Mouse (Mus musculus): ENCODE data around the gene Pdxp. TPM values are rescaled to one million over a fixed set of nuclear protein-coding genes. Genes with fewer than 3 reads are reported as not detected.

The Pdxp gene
- polyA plus RNA-seq, 1 experiment from 2014 or later = 101 TPM

DNA sequence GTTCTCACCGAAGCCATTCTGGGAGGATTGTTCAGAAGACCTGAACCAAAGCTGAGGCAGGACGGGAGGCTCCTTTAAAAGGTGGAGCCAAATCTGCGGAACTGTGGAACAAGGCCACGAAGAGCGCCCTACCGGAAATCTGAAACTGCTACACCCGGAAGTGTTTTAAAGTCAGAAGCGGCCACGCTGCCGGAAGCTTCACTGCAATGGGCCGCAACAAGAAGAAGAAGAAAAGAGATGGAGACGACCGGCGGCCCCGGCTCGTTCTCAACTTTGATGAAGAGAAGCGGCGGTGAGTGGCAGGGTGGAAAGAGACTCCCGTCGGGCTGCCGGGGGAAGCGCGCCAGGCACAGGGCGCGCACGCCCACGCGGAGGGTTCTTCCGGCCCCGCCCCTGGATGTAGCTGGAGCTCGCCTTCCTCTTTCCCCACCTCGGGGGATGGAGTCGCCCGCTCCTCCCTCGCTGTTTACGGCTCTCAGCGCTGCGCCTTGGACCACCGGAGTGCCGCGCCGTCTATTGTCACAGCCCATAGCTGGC lies 21.1 kb downstream of the Pdxp start, which contains the start of gene Nol12:
Gene Nol12 (plus strand): TSS at position 150 of the 537 bp plus-strand sequence.
- H3K27ac ChIP-seq (replicated peaks) = peak within 1 kb of the TSS; percentile 84
- peak within 1 kb of the TSS; percentile 73 for H3K9ac ChIP-seq (replicated peaks)
- under 1% methylated on average over 42 of the region's 42 CpGs for WGBS
- peaks cover 18% of the 10 kb centered on the region for H3K4me1 ChIP-seq
- peak within 1 kb of the TSS; percentile 71 for H3K4me2 ChIP-seq (replicated peaks)
- peaks cover 20% of the 10 kb centered on the region for H3K36me3 ChIP-seq
- peak; percentile 93 for ATAC-seq (replicated peaks)
- H3K4me3 ChIP-seq = peak within 1 kb of the TSS; percentile 72
- H3K9me3 ChIP-seq = no peaks in the 10 kb centered on the region
- no peaks in the 10 kb centered on the region for H3K27me3 ChIP-seq

DNA sequence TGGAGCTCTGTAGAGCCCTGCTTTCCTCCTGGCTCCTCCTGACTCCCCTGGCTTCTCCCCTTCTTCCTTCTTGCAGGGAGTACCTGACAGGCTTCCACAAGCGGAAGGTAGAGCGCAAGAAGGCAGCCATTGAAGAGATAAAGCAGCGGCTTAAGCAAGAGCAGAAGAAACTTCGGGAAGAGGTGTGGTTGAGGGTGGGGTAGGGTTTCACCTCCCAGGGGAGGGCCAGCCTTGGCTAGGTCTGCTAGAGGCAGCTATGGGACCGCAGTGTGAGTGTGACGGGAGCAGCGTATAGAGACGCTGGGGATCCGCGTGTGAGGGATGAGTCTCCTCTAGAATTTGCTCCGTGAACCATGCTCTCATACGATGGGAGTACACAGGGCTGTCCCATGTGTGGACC lies 22.7 kb downstream of the Pdxp start:
- WGBS = 93% methylated on average over 12 of the region's 12 CpGs
- Histone ChIP-seq H3K9ac (replicated peaks) (no peak overlapping the region), H3K27ac (replicated peaks) (no peak overlapping the region), H3K27me3 (no peaks in the 10 kb centered on the region), H3K4me3 (no peak overlapping the region), H3K4me1 (peaks cover 18% of the 10 kb centered on the region), H3K36me3 (peaks cover 33% of the 10 kb centered on the region), H3K9me3 (no peaks in the 10 kb centered on the region), H3K4me2 (replicated peaks) (0 out of 2 replicates have a peak overlapping the region, but pooled peaks have one; percentile 71)
- no peak for ATAC-seq (replicated peaks)

DNA sequence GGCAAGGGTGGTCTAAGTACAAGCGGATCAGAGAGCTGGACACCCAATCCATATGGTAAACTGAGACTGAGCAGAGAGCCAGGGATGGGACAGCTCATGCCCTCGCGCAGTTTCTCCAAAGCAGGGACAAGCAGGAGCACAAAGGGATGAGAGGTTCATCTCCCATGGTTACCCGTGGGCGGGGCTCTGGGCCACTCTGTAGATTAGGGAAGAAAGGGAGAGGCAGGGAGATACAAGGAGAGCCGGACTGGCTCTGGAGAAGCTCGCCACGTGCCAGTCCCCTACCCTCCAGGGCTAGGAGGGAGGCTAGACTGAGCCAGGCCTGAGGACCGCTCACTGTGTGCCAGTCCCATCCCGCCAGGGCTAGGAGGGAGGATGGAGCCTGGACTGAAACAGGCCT lies 23.6 kb downstream of the Pdxp start:
- Histone ChIP-seq H3K4me1 (peaks cover 18% of the 10 kb centered on the region), H3K9me3 (no peaks in the 10 kb centered on the region), H3K4me3 (no peak overlapping the region), H3K36me3 (peaks cover 41% of the 10 kb centered on the region), H3K9ac (replicated peaks) (no peak overlapping the region), H3K27me3 (no peaks in the 10 kb centered on the region), H3K4me2 (replicated peaks) (no peak overlapping the region), H3K27ac (replicated peaks) (no peak overlapping the region)
- no peak for ATAC-seq (replicated peaks)
- 86% methylated on average over 10 of the region's 10 CpGs for WGBS

DNA sequence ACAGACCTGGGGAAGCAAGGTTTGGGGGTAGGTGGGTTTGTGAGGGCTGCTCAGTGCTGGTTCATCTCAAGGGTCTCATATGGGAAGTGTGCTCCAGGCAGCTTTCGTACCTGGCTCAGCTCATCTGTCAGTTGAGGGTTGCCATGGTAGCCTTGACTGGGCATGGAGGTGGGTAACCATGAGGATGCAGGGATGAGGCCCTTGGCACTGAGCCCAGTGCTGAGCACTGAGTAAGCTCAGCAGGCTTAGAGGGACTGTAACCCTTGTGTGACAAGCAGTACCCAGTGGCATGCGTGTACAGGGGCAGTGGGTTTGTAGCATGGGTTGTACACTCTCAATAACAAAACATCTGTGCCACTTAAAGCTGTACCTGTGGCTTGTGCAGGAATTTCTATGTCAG lies 24.2 kb downstream of the Pdxp start:
- Histone ChIP-seq H3K4me2 (replicated peaks) (no peak overlapping the region), H3K36me3 (peaks cover 41% of the 10 kb centered on the region), H3K4me3 (no peak overlapping the region), H3K9me3 (no peaks in the 10 kb centered on the region), H3K4me1 (peaks cover 22% of the 10 kb centered on the region), H3K27me3 (no peaks in the 10 kb centered on the region), H3K9ac (replicated peaks) (no peak overlapping the region), H3K27ac (replicated peaks) (no peak overlapping the region)
- ATAC-seq (replicated peaks) = no peak
- 72% methylated on average over 2 of the region's 2 CpGs for WGBS

DNA sequence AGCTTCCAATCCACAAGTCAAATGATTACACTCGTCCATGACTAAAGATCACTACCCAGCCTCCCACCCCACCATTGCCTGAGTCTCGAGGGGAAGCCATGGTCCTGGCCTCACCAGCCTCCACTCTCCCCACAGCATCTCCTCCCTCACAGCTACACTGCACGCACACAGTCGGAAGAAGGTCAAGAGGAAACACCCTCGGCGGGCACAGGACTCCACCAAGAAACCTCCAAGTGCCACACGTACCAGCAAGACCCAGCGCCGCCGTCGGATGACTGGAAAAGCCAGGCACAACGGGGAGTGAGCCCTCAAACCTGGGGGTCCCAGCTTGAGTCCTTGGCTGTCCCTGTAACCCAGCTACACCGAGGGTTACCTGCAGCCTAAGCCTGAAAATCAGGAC lies 26.6 kb downstream of the Pdxp start:
- no peak for ATAC-seq (replicated peaks)
- peaks cover 17% of the 10 kb centered on the region for H3K4me1 ChIP-seq
- H3K4me2 ChIP-seq (replicated peaks) = no peak overlapping the region
- 96% methylated on average over 13 of the region's 13 CpGs for WGBS
- peaks cover 41% of the 10 kb centered on the region for H3K36me3 ChIP-seq
- no peaks in the 10 kb centered on the region for H3K9me3 ChIP-seq
- H3K27me3 ChIP-seq = no peaks in the 10 kb centered on the region
- H3K9ac ChIP-seq (replicated peaks) = no peak overlapping the region
- no peak overlapping the region for H3K4me3 ChIP-seq
- H3K27ac ChIP-seq (replicated peaks) = no peak overlapping the region

DNA sequence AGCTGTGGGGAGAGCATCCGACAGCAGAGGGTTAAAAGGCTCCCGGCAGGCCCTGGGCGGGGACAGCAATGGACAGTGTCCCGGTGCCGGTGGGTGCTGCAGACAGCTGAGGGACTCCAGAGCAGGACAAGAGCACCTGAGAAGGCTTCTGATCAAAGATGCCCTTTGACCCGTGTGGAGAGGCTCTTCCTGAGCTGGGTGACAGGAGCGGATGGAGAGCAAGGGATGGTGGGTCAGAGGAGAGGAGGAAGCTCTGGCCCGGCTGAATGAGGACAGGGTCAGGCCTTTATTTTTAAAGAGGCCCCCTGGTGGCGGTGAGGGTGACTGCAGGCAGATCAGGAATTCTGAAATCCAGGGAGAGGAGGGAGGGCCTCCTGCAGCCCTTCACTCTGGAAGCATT lies 28.9 kb downstream of the Pdxp start:
- H3K4me3 ChIP-seq = peak overlapping the region; percentile 21
- peak overlapping the region; percentile 43 for H3K9ac ChIP-seq (replicated peaks)

DNA sequence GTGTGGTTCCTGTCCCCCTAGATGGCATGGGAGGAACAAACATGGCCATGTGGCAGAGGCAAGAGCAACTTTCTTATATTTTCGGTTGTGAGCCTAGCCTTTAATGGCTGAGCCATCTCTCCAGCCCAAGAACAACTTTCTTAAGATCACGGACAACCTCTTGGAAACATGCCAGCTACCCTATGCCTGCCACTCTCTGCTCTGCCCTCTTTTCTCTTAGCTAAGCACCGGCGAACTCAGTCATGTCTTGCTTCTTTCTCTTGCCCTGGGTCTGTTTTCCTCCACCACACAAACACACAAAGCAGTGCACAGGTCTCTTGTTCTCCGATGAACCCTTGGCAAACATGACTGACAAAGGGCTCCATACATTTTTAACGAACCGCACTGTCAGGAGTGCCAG lies 32.5 kb downstream of the Pdxp start:
- no peaks in the 10 kb centered on the region for H3K27me3 ChIP-seq
- no peak overlapping the region for H3K4me3 ChIP-seq
- H3K9ac ChIP-seq (replicated peaks) = no peak overlapping the region
- WGBS = 39% methylated on average over 7 of the region's 7 CpGs
- H3K9me3 ChIP-seq = no peaks in the 10 kb centered on the region
- H3K27ac ChIP-seq (replicated peaks) = no peak overlapping the region
- no peak for ATAC-seq (replicated peaks)
- no peak overlapping the region for H3K4me2 ChIP-seq (replicated peaks)
- H3K4me1 ChIP-seq = peaks cover 29% of the 10 kb centered on the region
- H3K36me3 ChIP-seq = peaks cover 14% of the 10 kb centered on the region

More for the DNA sequence above, 28.9 kb downstream of the Pdxp start:
- H3K27ac ChIP-seq (replicated peaks) = peak overlapping the region; percentile 24; the same call in 1 of the 2 replicates
- H3K36me3 ChIP-seq = peaks cover 39% of the 10 kb centered on the region
- no peaks in the 10 kb centered on the region for H3K27me3 ChIP-seq
- ATAC-seq (replicated peaks) = peak; percentile 20; the same call in 1 of the 2 replicates
- 3% methylated on average over 9 of the region's 9 CpGs for WGBS
- H3K4me2 ChIP-seq (replicated peaks) = peak overlapping the region; percentile 39
- no peaks in the 10 kb centered on the region for H3K9me3 ChIP-seq
- peaks cover 11% of the 10 kb centered on the region for H3K4me1 ChIP-seq

DNA sequence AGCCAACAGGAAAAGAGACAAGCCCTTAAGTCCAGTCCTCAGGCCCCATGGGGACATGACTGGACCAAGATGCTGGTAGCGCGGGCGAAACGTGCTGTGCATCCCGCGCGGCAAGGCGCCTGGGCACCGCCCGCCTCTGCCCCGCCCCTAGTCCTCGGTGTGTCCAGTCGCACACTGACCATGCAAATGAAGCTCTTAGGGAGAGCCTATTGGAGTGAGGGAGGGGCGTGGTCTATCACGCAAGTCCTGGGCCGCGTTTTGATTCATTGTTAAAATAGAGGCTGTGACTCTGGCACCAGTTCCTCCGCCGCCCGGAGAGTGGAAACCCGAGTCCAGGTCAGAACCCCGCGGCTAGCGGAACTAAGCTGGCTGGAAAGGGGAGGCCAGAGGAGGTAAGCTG lies 33.9 kb downstream of the Pdxp start, which contains the start of gene Triobp:
Gene Triobp (plus strand): TSS at position 68 of the 400 bp plus-strand sequence.
- Histone ChIP-seq H3K27ac (replicated peaks) (peak within 1 kb of the TSS; percentile 79), H3K4me3 (peak within 1 kb of the TSS; percentile 71), H3K27me3 (no peaks in the 10 kb centered on the region), H3K9me3 (no peaks in the 10 kb centered on the region), H3K9ac (replicated peaks) (peak within 1 kb of the TSS; percentile 78), H3K4me1 (peaks cover 26% of the 10 kb centered on the region), H3K4me2 (replicated peaks) (peak within 1 kb of the TSS; percentile 70), H3K36me3 (peaks cover 16% of the 10 kb centered on the region)
- WGBS = under 1% methylated on average over 24 of the region's 24 CpGs
- peak; percentile 97 for ATAC-seq (replicated peaks)

DNA sequence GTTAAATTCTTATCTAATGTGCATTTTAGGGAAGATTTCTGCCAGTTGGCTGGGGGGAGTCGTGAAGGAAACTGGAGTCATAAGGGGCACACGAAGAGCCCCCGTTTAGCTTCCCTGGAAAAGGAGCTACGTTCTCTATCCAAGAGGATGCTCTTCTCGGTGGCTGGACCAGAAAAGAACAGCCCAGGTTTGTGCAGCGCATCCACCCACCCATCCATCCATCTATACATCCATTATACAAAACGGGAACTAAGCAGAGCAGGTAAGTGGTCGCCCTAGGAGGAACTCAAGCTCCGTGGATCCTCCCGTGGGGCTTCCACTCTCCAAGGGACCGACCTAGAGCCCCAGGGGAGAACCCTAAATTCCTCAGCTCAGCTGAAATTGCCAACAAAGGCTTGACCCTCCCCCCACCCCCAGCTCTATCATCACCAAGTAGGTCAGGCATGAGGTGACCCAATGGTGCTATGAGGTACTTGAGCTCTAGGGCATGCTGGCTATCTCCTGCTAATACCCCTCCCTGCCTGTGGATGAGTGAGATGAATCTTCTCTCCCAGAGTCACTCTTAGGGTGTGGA lies 34.5 kb downstream of the Pdxp start:
- Histone ChIP-seq H3K9me3 (no peaks in the 10 kb centered on the region), H3K4me3 (peak overlapping the region; percentile 71), H3K36me3 (peaks cover 17% of the 10 kb centered on the region), H3K27me3 (no peaks in the 10 kb centered on the region), H3K4me2 (replicated peaks) (peak overlapping the region; percentile 70), H3K9ac (replicated peaks) (peak overlapping the region; percentile 78), H3K27ac (replicated peaks) (peak overlapping the region; percentile 79), H3K4me1 (peaks cover 25% of the 10 kb centered on the region)
- WGBS = 1% methylated on average over 11 of the region's 11 CpGs
- peak; percentile 33; the same call in 1 of the 2 replicates for ATAC-seq (replicated peaks)

DNA sequence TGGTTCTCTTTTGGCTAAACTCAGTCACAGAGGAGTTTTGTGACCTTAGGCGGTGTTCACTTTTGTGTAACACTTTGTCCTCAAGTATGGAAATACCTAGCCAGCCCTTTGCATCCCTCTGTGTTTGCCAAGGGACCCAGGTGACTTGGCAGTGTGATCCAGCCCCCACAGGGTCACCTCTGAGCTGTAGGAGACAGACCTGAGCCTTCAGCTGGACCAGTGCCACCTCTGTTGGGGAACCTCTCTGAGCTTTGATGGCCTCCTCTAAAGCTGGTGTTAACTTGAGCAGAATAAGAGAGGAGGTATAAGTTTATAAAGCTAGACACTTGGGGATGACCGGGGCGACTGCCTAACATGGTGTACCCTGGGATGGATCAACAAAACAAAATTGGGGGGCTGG lies 35.2 kb downstream of the Pdxp start:
- Histone ChIP-seq H3K9ac (replicated peaks) (peak overlapping the region; percentile 78; the same call in 1 of the 2 replicates), H3K4me1 (peaks cover 25% of the 10 kb centered on the region), H3K9me3 (no peaks in the 10 kb centered on the region), H3K27me3 (no peaks in the 10 kb centered on the region), H3K36me3 (peaks cover 17% of the 10 kb centered on the region), H3K4me2 (replicated peaks) (peak overlapping the region; percentile 70), H3K27ac (replicated peaks) (no peak overlapping the region), H3K4me3 (peak overlapping the region; percentile 71)
- WGBS = 95% methylated on average over 3 of the region's 3 CpGs
- ATAC-seq (replicated peaks) = no peak

DNA sequence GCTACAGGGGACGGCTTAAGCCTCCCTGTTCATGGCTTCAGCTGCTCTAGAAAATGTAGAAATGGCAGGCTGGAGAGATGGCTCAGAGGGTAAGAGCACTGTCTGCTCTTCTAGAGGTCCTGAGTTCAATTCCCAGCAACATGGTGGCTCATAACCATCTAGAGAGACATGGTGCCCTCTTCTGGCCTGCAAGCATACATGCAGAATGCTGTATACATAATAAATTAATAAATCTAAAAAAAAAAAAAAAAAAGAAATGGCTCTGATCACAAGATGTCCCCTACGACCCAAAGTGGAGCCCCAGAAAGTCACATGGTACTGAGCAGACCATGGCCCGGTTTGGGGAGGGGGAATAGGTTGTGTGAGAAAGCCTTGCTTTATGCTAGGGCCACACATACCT lies 41.9 kb downstream of the Pdxp start:
- Histone ChIP-seq H3K9ac (replicated peaks) (no peak overlapping the region), H3K4me2 (replicated peaks) (no peak overlapping the region), H3K36me3 (peaks cover 50% of the 10 kb centered on the region), H3K27me3 (no peaks in the 10 kb centered on the region), H3K4me3 (no peak overlapping the region), H3K9me3 (no peaks in the 10 kb centered on the region), H3K4me1 (peaks cover 2% of the 10 kb centered on the region; the same call in 1 of the 2 replicates), H3K27ac (replicated peaks) (no peak overlapping the region)
- no peak for ATAC-seq (replicated peaks)
- 79% methylated on average over 3 of the region's 3 CpGs for WGBS

DNA sequence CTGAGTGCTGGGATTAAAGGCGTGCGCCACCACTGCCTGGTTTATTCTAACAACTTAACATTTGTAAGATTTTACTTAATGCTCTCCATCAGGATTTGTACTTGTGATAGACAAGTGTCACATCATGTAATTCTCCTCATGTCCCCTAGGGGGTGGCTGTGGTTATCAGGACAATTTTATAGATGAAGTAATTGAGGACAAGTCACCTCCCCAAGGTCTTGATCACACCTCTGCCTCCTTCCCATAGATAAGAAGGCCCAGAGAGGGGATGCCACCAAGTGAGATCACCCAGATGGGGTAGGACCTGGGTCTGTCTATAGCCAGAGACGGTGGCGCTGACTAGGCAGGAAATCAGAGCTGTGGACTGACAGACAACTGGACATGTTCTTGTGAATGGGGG lies 42.6 kb downstream of the Pdxp start:
- WGBS = 93% methylated on average over 4 of the region's 4 CpGs
- H3K36me3 ChIP-seq = peaks cover 49% of the 10 kb centered on the region
- H3K27ac ChIP-seq (replicated peaks) = no peak overlapping the region
- no peak overlapping the region for H3K4me2 ChIP-seq (replicated peaks)
- no peaks in the 10 kb centered on the region for H3K27me3 ChIP-seq
- ATAC-seq (replicated peaks) = no peak
- H3K9ac ChIP-seq (replicated peaks) = no peak overlapping the region
- no peaks in the 10 kb centered on the region for H3K4me1 ChIP-seq
- H3K4me3 ChIP-seq = no peak overlapping the region
- no peaks in the 10 kb centered on the region for H3K9me3 ChIP-seq
